Mouse (Mus musculus) CD4-positive, CD25-positive, alpha-beta regulatory T cell (primary cell): ENCODE measurements around the gene Pgam5. TPM values are rescaled to one million over a fixed set of nuclear protein-coding genes. Genes with fewer than 3 reads are reported as not detected.

Source experiments
- polyA plus RNA-seq: library from polyadenylated mRNA; unstranded; fragments of 100-300 nt; shearing (Covaris generic); gene quantifications from one replicate; pipeline ENCODE4 v1.2.1, GENCODE M21; 2017

Pgam5 gene
- polyA plus RNA-seq = 61.1 TPM

GRCm38 (mm10) chr5:110269141-110270101 is at the start of gene Pgam5:
Pgam5 (minus strand) TSS chr5:110269913.

GRCm38 (mm10) chr5:110285770-110286445 is 16.2 kb upstream of the Pgam5 start, which contains the start of the genes Pxmp2 and Pole:
Pxmp2 (minus strand) TSS chr5:110286186.
Pole (plus strand) TSS chr5:110286306.

DNA sequence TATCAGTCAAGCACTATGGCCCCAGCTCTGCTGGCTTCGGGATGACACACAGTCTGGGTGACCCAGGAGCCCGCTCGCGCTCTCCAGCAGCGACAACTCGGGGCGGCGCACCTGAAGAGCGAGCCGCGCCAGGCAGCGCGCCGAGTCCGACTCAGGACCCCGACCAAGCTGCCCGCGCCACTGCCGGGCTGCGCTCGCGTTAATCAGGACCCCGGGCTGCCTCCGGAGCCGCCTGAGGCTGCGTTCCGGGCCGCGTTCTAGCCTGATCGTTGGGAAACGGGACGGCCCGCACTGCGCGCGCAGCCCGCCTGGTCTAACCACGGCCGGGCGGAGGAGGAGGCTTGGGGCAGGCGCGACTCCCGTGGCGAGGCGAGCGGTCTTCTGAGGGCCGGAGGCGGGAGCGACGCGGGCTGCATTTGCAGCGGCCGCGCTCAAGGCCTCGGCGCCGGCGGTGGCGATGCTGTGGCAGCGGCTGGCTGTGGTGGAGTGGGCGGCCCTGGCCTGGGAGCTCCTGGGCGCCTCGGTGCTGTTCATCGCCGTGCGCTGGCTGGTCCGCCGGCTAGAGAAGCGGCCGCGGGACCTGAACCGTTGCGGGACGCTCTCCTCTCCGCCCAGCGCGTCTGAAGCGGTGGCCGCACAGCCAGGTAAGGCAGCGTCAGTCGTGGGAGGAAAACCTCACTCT is 38.8 kb downstream of the Pgam5 start, which contains the start of gene Ankle2:
Ankle2 (plus strand) TSS at position 225 of the 682 bp plus-strand sequence.

Other genes starting within 250 kb of the Pgam5 start
- gene Gm17655, start 197.4 kb downstream of the Pgam5 start, polyA plus RNA-seq = 11.7 TPM
- 3.0 TPM for gene Gm35315, start 175.5 kb downstream of the Pgam5 start, polyA plus RNA-seq
- gene Plcxd1, start 169.9 kb downstream of the Pgam5 start, polyA plus RNA-seq = 2.4 TPM
- gene Gtpbp6, start 161.7 kb downstream of the Pgam5 start, polyA plus RNA-seq = 68.5 TPM
- gene Zfp605, start 159.8 kb downstream of the Pgam5 start, polyA plus RNA-seq = 5.7 TPM
- 68.4 TPM for gene Chfr, start 134.1 kb downstream of the Pgam5 start, polyA plus RNA-seq
- 29.1 TPM for gene Golga3, start 93.2 kb downstream of the Pgam5 start, polyA plus RNA-seq
- 51.2 TPM for gene Ankle2, start 38.9 kb downstream of the Pgam5 start, polyA plus RNA-seq
- gene Pxmp2, start 16.3 kb upstream of the Pgam5 start, polyA plus RNA-seq = 4.9 TPM
- gene Pole, start 16.4 kb upstream of the Pgam5 start, polyA plus RNA-seq = 4.9 TPM
- gene P2rx2, start 73.3 kb upstream of the Pgam5 start, polyA plus RNA-seq = not detected
- gene Lrcol1, start 74.8 kb upstream of the Pgam5 start, polyA plus RNA-seq = not detected
- gene Fbrsl1, start 178.6 kb upstream of the Pgam5 start, polyA plus RNA-seq = 43.0 TPM